Mouse (Mus musculus) Patski (cell line): ENCODE measurements around the gene Cfdp1. TPM values are rescaled to one million over a fixed set of nuclear protein-coding genes. Genes with fewer than 3 reads are reported as not detected.

ENCODE experiments used
- ATAC-seq: fragments of 100-300 bp; one replicate; pipeline ENCODE4 v1.8.0; 2021
- CTCF ChIA-PET: fragments of 350-600 bp; sonication (Branson Sonifier 250); formaldehyde crosslinking; loops from one replicate; lab custom pipeline; 2022; ENCODE audit warnings: inconsistent platforms; lab: Charles Lee
- POLR2A ChIA-PET: fragments of 350-600 bp; sonication (Branson Sonifier 250); formaldehyde crosslinking; loops from one replicate; lab custom pipeline; 2022; ENCODE audit warnings: antibody characterized with exemption, inconsistent platforms; lab: Charles Lee
- DNase-seq: peaks from one replicate; pipeline ENCODE4 v3.0.0-alpha.2; 2011; ENCODE audit warnings: low read depth, low spot score
- H3K27me3 ChIP-seq: fragments of 371-371 bp; one replicate; pipeline ENCODE4 v1.5.1; 2021
- CTCF ChIP-seq: fragments of 100-300 bp; IDR thresholded peaks from one replicate; pipeline ENCODE4 v1.5.1; 2021
- in situ Hi-C: fragments of 300-500 bp; cut with MboI; formaldehyde crosslinking; loops from 3 replicates; pipeline ENCODE4 v1.11.1; 2018; ENCODE audit warnings: low pct_unique_long_range_greater_than_20kb, mixed read lengths
- polyA plus RNA-seq: library from polyadenylated mRNA; unstranded; gene quantifications from one replicate; pipeline ENCODE4 v1.2.3, GENCODE M21; 2021

Gene Cfdp1
- polyA plus RNA-seq, 1 experiment from 2014 or later = 179 TPM

- ChIA-PET POLR2A (no interaction called here), CTCF (interaction anchor here (1.3 kb wide), 1 partner anchor 8 kb away, joined by 3 read pairs; no protein-coding TSS in a partner anchor)
- TF ChIP-seq CTCF = no peak
- no peaks in the 10 kb centered on the region for H3K27me3 ChIP-seq
- DNase-seq = no peak
- in situ Hi-C loops = no loop called here
- no peak for ATAC-seq
These were observed 51.8 kb downstream of the Cfdp1 start for GRCm38 (mm10) chr8:111802256-111802655.

GRCm38 (mm10) chr8:111801456-111801855 lies 52.6 kb downstream of the Cfdp1 start:
- in situ Hi-C loops = no loop called here
- ChIA-PET CTCF (no interaction called here), POLR2A (interaction anchor here (0.6 kb wide), 1 partner anchor 17 kb away, joined by 3 read pairs; no protein-coding TSS in a partner anchor)
- ATAC-seq (peak; percentile 26), DNase-seq (no peak)
- no peak for TF ChIP-seq CTCF
- no peaks in the 10 kb centered on the region for H3K27me3 ChIP-seq

- DNase-seq (no peak), ATAC-seq (no peak)
- in situ Hi-C loops = no loop called here
- no peaks in the 10 kb centered on the region for H3K27me3 ChIP-seq
- TF ChIP-seq CTCF = no peak
- ChIA-PET POLR2A (no interaction called here), CTCF (interaction anchor here (1.0 to 2.9 kb wide), 3 partner anchors 13 to 16 kb away, joined by 4 to 6 read pairs (median 5); no protein-coding TSS in a partner anchor)
These were observed 57.6 kb downstream of the Cfdp1 start for GRCm38 (mm10) chr8:111796528-111796927.

GRCm38 (mm10) chr8:111793324-111793917 lies 60.7 kb downstream of the Cfdp1 start:
- in situ Hi-C loops = no loop called here
- DNase-seq (no peak), ATAC-seq (no peak)
- H3K27me3 ChIP-seq = no peaks in the 10 kb centered on the region
- TF ChIP-seq CTCF = no peak
- ChIA-PET POLR2A (no interaction called here), CTCF (interaction anchor here (0.9 to 1.3 kb wide), 2 partner anchors 9 to 10 kb away, joined by 3 read pairs; no protein-coding TSS in a partner anchor)

- no peak for TF ChIP-seq CTCF
- CTCF ChIA-PET = no interaction called here
- in situ Hi-C loops = no loop called here
- DNase-seq (no peak), ATAC-seq (no peak)
- no peaks in the 10 kb centered on the region for H3K27me3 ChIP-seq
- POLR2A ChIA-PET = interaction anchor here (0.7 kb wide), 1 partner anchor 351 kb away, joined by 3 read pairs; no protein-coding TSS in a partner anchor
These were observed 64.5 kb downstream of the Cfdp1 start for GRCm38 (mm10) chr8:111789639-111790038.

GRCm38 (mm10) chr8:111789200-111789599 lies 64.9 kb downstream of the Cfdp1 start:
- ChIA-PET POLR2A (no interaction called here), CTCF (no interaction called here)
- H3K27me3 ChIP-seq = no peaks in the 10 kb centered on the region
- no peak for ATAC-seq
- no peak for TF ChIP-seq CTCF
- in situ Hi-C loops = no loop called here
- no peak for DNase-seq

GRCm38 (mm10) chr8:111788497-111788896 lies 65.6 kb downstream of the Cfdp1 start:
- ChIA-PET POLR2A (no interaction called here), CTCF (interaction anchor here (0.8 kb wide), 1 partner anchor 34 kb away, joined by 3 read pairs; no protein-coding TSS in a partner anchor)
- DNase-seq (no peak), ATAC-seq (no peak)
- in situ Hi-C loops = no loop called here
- no peaks in the 10 kb centered on the region for H3K27me3 ChIP-seq
- TF ChIP-seq CTCF = no peak

- no peak for ATAC-seq
- no peaks in the 10 kb centered on the region for H3K27me3 ChIP-seq
- DNase-seq = no peak
- POLR2A ChIA-PET = no interaction called here
- CTCF ChIA-PET = interaction anchor here (0.8 kb wide), 1 partner anchor 34 kb away, joined by 3 read pairs; no protein-coding TSS in a partner anchor
- no peak for TF ChIP-seq CTCF
- in situ Hi-C loops = no loop called here
These were observed 66.0 kb downstream of the Cfdp1 start for GRCm38 (mm10) chr8:111788085-111788484.

- H3K27me3 ChIP-seq = no peaks in the 10 kb centered on the region
- ChIA-PET POLR2A (interaction anchor here (0.5 kb wide), 1 partner anchor 816 kb away, joined by 5 read pairs; no protein-coding TSS in a partner anchor), CTCF (interaction anchor here (0.8 kb wide), 1 partner anchor 35 kb away, joined by 3 read pairs; no protein-coding TSS in a partner anchor)
- no peak for TF ChIP-seq CTCF
- in situ Hi-C loops = no loop called here
- DNase-seq = no peak
- ATAC-seq = no peak
These were observed 66.4 kb downstream of the Cfdp1 start for GRCm38 (mm10) chr8:111787683-111788082.

GRCm38 (mm10) chr8:111786701-111787588 lies 67.1 kb downstream of the Cfdp1 start:
- DNase-seq = no peak
- ATAC-seq = no peak
- CTCF ChIA-PET = no interaction called here
- POLR2A ChIA-PET = interaction anchor here (0.5 to 1.0 kb wide), 2 partner anchors 32 to 816 kb away, joined by 3 to 5 read pairs; no protein-coding TSS in a partner anchor
- TF ChIP-seq CTCF = no peak
- in situ Hi-C loops = no loop called here
- no peaks in the 10 kb centered on the region for H3K27me3 ChIP-seq
